Mouse (Mus musculus): ENCODE results near the gene Cers1. TPM values are rescaled to one million over a fixed set of nuclear protein-coding genes. Genes with fewer than 3 reads are reported as not detected.

Gene Cers1
- total RNA-seq (2017), result not detected in 2 replicates

GRCm38 (mm10) chr8:70315624-70316510 is at the start of gene Cers1:
Gene Cers1, plus strand, starts transcription at chr8:70315775.
- peak; percentile 54 for ATAC-seq (replicated peaks; ENCODE audit: low read depth, poor library complexity, severe bottlenecking)

- ATAC-seq (replicated peaks; ENCODE audit: low read depth, poor library complexity, severe bottlenecking), result 0 out of 2 replicates have a peak, but pooled peaks have one; percentile 20
Observed at GRCm38 (mm10) chr8:70267674-70268073, 47.9 kb upstream of the Cers1 start.

GRCm38 (mm10) chr8:70268311-70268710 is 47.3 kb upstream of the Cers1 start:
- ATAC-seq (replicated peaks; ENCODE audit: low read depth, poor library complexity, severe bottlenecking), result peak; percentile 6; the same call in 1 of the 2 replicates

GRCm38 (mm10) chr8:70268799-70269565 is 46.6 kb upstream of the Cers1 start:
- peak; percentile 57 for ATAC-seq (replicated peaks; ENCODE audit: low read depth, poor library complexity, severe bottlenecking)

- ATAC-seq (replicated peaks; ENCODE audit: low read depth, poor library complexity, severe bottlenecking), result peak; percentile 52
Observed at GRCm38 (mm10) chr8:70272949-70273348, 42.6 kb upstream of the Cers1 start.

- no peak for ATAC-seq (replicated peaks; ENCODE audit: low read depth, poor library complexity, severe bottlenecking)
Observed at GRCm38 (mm10) chr8:70274350-70274749, 41.2 kb upstream of the Cers1 start.

- ATAC-seq (replicated peaks; ENCODE audit: low read depth, poor library complexity, severe bottlenecking), result peak; percentile 70
Observed at GRCm38 (mm10) chr8:70276476-70276875, 39.1 kb upstream of the Cers1 start.

- ATAC-seq (replicated peaks; ENCODE audit: low read depth, poor library complexity, severe bottlenecking), result no peak
Observed at GRCm38 (mm10) chr8:70278175-70278574, 37.4 kb upstream of the Cers1 start.

GRCm38 (mm10) chr8:70279266-70279665 is 36.3 kb upstream of the Cers1 start:
- no peak for ATAC-seq (replicated peaks; ENCODE audit: low read depth, poor library complexity, severe bottlenecking)

GRCm38 (mm10) chr8:70281001-70281400 is 34.6 kb upstream of the Cers1 start:
- ATAC-seq (replicated peaks; ENCODE audit: low read depth, poor library complexity, severe bottlenecking), result no peak

GRCm38 (mm10) chr8:70282603-70283135 is 32.9 kb upstream of the Cers1 start, which contains the start of gene Homer3:
Gene Homer3, plus strand, starts transcription at chr8:70282827.
- peak; percentile 94 for ATAC-seq (replicated peaks; ENCODE audit: low read depth, poor library complexity, severe bottlenecking)

GRCm38 (mm10) chr8:70283136-70284077 is 32.2 kb upstream of the Cers1 start:
- ATAC-seq (replicated peaks; ENCODE audit: low read depth, poor library complexity, severe bottlenecking), result no peak

GRCm38 (mm10) chr8:70284421-70284820 is 31.2 kb upstream of the Cers1 start:
- ATAC-seq (replicated peaks; ENCODE audit: low read depth, poor library complexity, severe bottlenecking), result no peak

- ATAC-seq (replicated peaks; ENCODE audit: low read depth, poor library complexity, severe bottlenecking), result no peak
Observed at GRCm38 (mm10) chr8:70285304-70285703, 30.3 kb upstream of the Cers1 start.

GRCm38 (mm10) chr8:70286737-70287136 is 28.8 kb upstream of the Cers1 start:
- no peak for ATAC-seq (replicated peaks; ENCODE audit: low read depth, poor library complexity, severe bottlenecking)

- ATAC-seq (replicated peaks; ENCODE audit: low read depth, poor library complexity, severe bottlenecking), result no peak
Observed at GRCm38 (mm10) chr8:70293988-70294405, 21.6 kb upstream of the Cers1 start.

- 0 out of 2 replicates have a peak, but pooled peaks have one; percentile 20 for ATAC-seq (replicated peaks; ENCODE audit: low read depth, poor library complexity, severe bottlenecking)
Observed at GRCm38 (mm10) chr8:70300881-70301280, 14.7 kb upstream of the Cers1 start.

- ATAC-seq (replicated peaks; ENCODE audit: low read depth, poor library complexity, severe bottlenecking), result peak; percentile 93
Observed at GRCm38 (mm10) chr8:70302358-70302890, 13.2 kb upstream of the Cers1 start, which contains the start of the genes Ddx49 and Cope. Gene Ddx49, minus strand, starts transcription at chr8:70302489. Gene Cope, plus strand, starts transcription at chr8:70302518.

- ATAC-seq (replicated peaks; ENCODE audit: low read depth, poor library complexity, severe bottlenecking), result no peak
Observed at GRCm38 (mm10) chr8:70302901-70303300, 12.7 kb upstream of the Cers1 start.

Measured in common myeloid progenitor, adult 5-6 weeks (primary cell).